Mouse (Mus musculus) heart, adult 2 months (tissue): ENCODE measurements around the gene Ctdspl.

ENCODE experiments used
- CTCF ChIP-seq: fragments of 200-600 bp; IDR thresholded peaks from 2 replicates; pipeline ENCODE4 v1.8.1; 2022; ENCODE audit warnings: antibody characterized with exemption, mild to moderate bottlenecking, moderate library complexity
- POLR2A ChIP-seq: fragments of 200-500 bp; IDR thresholded peaks from 2 replicates; pipeline ENCODE4 v1.6.1; 2011; ENCODE audit warnings: mild to moderate bottlenecking, low read depth, low read length, control low read depth; ENCODE audit not compliant: insufficient read depth

GRCm38 (mm10) chr9:118964263-118965034, 38.2 kb downstream of the Ctdspl start:
- TF ChIP-seq CTCF (no peak), POLR2A (no peak)
